Mouse (Mus musculus): ENCODE data around the gene Morc3.

The Morc3 gene

DNA sequence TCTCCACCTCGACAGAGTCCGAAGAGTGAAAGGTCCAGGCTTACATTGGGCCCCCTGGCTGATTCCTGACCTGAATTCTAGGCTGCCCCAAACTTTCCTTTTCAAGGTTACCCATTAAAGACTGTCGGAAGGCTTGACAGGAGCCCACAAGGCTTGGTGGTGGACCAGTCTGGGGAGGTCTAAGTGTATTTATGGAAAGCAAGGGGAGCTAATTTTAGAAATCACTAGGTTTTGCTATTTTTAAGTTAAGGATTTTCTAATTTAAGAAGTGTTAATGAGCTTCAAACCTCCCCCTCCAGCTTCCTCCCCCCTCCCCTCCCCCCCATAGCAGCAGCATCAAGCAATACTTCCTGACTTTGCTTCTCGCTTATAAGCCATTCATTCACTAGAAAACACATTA lies 88.8 kb downstream of the Morc3 start:
- no peak for DNase-seq (ENCODE audit: low read depth, low spot score)

DNA sequence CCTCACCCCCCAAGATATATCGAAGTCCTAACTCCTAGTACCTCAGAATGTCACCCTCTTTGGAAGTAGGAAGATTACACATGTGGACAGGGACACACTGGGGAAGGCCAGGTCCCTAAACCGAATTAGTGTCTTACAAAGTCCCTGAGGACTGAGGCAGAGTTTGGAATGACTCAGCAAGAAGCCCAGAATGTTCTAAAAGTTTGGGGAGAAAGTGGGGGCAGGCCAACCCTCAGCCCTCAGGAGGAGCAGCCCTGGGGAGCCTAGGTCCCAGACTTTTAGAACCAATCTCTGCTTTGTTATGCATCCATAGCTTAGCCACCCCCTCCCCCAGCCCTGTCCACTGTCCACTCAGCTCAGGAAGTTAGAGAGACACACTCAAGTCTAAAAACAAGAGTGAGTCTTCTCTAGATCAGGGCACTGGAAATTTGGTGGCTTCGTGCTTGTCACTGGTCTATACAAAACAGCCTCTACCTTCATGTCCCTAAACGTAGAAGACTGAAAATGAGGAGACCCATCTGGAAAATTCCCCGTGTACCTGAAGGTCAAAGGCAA lies 91.0 kb downstream of the Morc3 start:
- no peak for DNase-seq (ENCODE audit: low read depth, low spot score)

DNA sequence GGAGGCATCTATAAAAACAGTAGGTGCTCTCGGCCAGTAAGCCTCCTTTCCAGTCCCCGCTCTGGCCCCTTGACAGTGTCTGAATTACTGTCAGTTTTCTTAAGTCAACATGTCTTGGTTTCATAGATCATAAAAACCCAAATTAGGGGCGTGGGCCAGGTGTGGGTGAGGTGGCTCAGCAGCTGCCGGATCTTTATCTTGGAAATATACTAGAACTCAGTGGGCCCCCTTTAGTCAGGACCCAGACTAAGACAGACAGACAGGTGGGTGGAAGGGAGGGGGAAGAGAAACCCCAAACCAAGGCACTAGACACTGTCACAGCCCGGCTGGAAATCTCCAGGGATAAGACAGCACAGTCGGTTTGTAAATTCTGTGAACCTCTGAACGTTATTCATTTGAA lies 91.9 kb downstream of the Morc3 start:
- DNase-seq (ENCODE audit: low read depth, low spot score): no peak
